Mouse (Mus musculus) heart, embryonic 14.5 days (tissue): ENCODE measurements around the gene Ptpn20. TPM values are rescaled to one million over a fixed set of nuclear protein-coding genes. Genes with fewer than 3 reads are reported as not detected.

ENCODE experiments used
- ATAC-seq: fragments of 200-750 bp; cut with Nextera tagmentation; 2 replicates; pipeline ENCODE4 v1.8.0; 2017; ENCODE audit warnings: low read depth, moderate TSS enrichment; ENCODE audit not compliant: insufficient number of reproducible peaks, insufficient read depth, low FRiP score
- H3K27ac ChIP-seq, 2 experiments: fragments of 200-500 bp in 1 of 2; fragments of 300-500 bp in 1 of 2; sonication (generic) in 1 of 2; replicated peaks in 1 of 2; 2 replicates each; pipeline ENCODE4 v1.5.1; 2012 to 2014; ENCODE audit warnings: low read depth in 2 of 2, low read length in 2 of 2, control low read depth in 1 of 2, mild to moderate bottlenecking in 1 of 2, mixed read lengths in 1 of 2; ENCODE audit not compliant: control insufficient read depth in 1 of 2, insufficient read depth in 1 of 2
- H3K27me3 ChIP-seq: fragments of 300-500 bp; sonication (generic); 2 replicates; pipeline ENCODE4 v1.6.1; 2014; ENCODE audit warnings: mild to moderate bottlenecking, low read length, control low read depth; ENCODE audit not compliant: control insufficient read depth, insufficient read depth
- H3K36me3 ChIP-seq: fragments of 300-500 bp; sonication (generic); 2 replicates; pipeline ENCODE4 v1.6.1; 2014; ENCODE audit warnings: mild to moderate bottlenecking, control low read depth, low read length, mixed read lengths; ENCODE audit not compliant: control insufficient read depth, insufficient read depth
- H3K4me1 ChIP-seq, 2 experiments: fragments of 200-500 bp in 1 of 2; fragments of 300-500 bp in 1 of 2; sonication (generic) in 1 of 2; 2 replicates each; pipeline ENCODE4 v1.6.1; 2012 to 2014; ENCODE audit warnings: low read length in 2 of 2, control low read depth in 1 of 2, mixed read lengths in 1 of 2; ENCODE audit not compliant: control insufficient read depth in 2 of 2, insufficient read depth in 2 of 2
- H3K4me2 ChIP-seq: fragments of 300-500 bp; sonication (generic); 2 replicates; pipeline ENCODE4 v1.6.1; 2014; ENCODE audit warnings: mild to moderate bottlenecking, low read length
- H3K4me3 ChIP-seq, 2 experiments: fragments of 200-500 bp in 1 of 2; fragments of 300-500 bp in 1 of 2; sonication (generic) in 1 of 2; 2 replicates each; pipeline ENCODE4 v1.5.1; 2012 to 2014; ENCODE audit warnings: low read length in 2 of 2, mild to moderate bottlenecking in 2 of 2, control low read depth in 1 of 2, low read depth in 1 of 2, moderate library complexity in 1 of 2; ENCODE audit not compliant: control insufficient read depth in 1 of 2, insufficient read depth in 1 of 2
- H3K9ac ChIP-seq: fragments of 300-500 bp; sonication (generic); 2 replicates; pipeline ENCODE4 v1.6.1; 2014; ENCODE audit warnings: mild to moderate bottlenecking, low read length
- H3K9me3 ChIP-seq: fragments of 300-500 bp; sonication (generic); 2 replicates; pipeline ENCODE4 v1.6.1; 2016; ENCODE audit warnings: low read length, control low read depth; ENCODE audit not compliant: control insufficient read depth
- WGBS: fragments of 180-500 bp; shearing (Covaris S2); extraction: QIAGEN DNeasy Blood & Tissue Kit; methylation state at CpG from one replicate; pipeline ENCODE4 v1.1.7; 2014; 5-methylcytosine and 5-hydroxymethylcytosine counted together
- polyA plus RNA-seq: library from polyadenylated mRNA; unstranded; fragments of >200 nt; fragmentation: Nextera tagmentation; extraction: Ambion mirVana; gene quantifications from 2 replicates; pipeline ENCODE4 v1.2.1, GENCODE M21; 2014

The Ptpn20 gene
- 0.09 and 0.16 TPM in 2 replicates for polyA plus RNA-seq

GRCm38 (mm10) chr14:33588951-33589350 lies at the start of gene Ptpn20:
Gene Ptpn20, plus strand, starts transcription at chr14:33589207.
- ATAC-seq, result no peak
- Histone ChIP-seq H3K9me3 (peaks cover 7% of the 10 kb centered on the region; the same call in 1 of the 2 replicates), H3K4me1 (no peaks in the 10 kb centered on the region), H3K4me2 (no peak within 1 kb of the TSS), H3K4me3 (no peak within 1 kb of the TSS), H3K9ac (no peak within 1 kb of the TSS), H3K27ac (no peak within 1 kb of the TSS), H3K27me3 (no peaks in the 10 kb centered on the region), H3K36me3 (no peaks in the 10 kb centered on the region)
- 47% methylated on average over 14 of the region's 14 CpGs for WGBS

DNA sequence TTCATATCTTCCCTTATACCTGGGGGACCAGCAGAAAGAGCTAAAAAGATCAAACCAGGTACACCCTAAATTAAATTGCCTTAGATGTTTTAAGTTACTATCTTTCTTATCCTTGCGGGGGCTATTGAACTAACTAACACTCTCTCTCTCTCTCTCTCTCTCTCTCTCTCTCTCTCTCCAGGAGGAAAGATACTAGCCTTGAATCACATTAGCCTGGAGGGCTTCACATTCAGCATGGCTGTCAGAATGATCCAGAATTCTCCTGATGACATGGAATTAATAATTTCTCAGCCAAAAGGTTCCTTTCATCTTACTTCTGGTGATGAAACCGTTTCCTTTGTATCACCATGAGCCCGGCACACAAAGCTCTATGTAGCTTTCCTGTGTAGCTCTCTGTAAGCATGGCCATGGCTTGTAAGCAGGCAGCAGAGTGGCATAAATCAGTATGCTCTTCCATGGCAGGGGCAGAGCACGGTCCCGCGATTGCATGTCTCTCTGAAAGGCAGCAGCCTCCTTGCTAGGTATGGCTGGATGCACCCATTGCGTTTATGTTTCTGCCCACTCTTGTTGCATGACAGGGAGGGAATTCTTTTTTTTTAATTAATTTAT lies 49.3 kb upstream of the Ptpn20 start:
- WGBS, result 80% methylated on average over 7 of the region's 7 CpGs
- Histone ChIP-seq H3K9me3 (no peaks in the 10 kb centered on the region), H3K36me3 (no peaks in the 10 kb centered on the region), H3K27ac (no peak overlapping the region), H3K4me1 (no peaks in the 10 kb centered on the region), H3K9ac (no peak overlapping the region), H3K4me2 (no peak overlapping the region), H3K27me3 (no peaks in the 10 kb centered on the region), H3K4me3 (no peak overlapping the region)
- ATAC-seq, result no peak

DNA sequence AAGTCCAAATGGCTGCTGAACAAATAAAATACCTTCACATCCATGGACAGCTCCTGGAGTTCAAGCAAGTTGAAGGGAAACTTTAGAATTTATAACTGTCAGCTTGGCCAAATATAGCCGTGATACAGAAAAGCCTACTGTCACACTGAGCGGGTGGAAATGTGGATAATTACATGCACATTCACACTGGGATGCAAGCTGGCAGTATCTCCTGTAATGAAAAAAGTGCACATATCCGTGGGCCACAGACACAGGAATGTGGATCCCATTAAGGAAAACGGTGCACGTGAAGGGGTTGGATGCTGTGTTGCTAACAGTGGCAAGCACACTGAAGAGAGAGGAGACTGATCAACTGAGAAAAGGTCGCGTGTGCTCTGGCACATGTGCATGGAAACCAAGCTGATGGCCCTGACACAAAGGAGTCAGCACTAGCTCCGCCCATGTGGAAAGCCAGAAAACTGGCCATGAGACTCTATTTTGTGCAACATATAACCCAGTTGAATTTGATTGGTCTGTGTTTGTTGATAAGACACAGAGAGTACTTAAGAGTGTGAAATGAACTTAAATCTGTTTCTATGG lies 43.4 kb upstream of the Ptpn20 start:
- no peak for ATAC-seq
- Histone ChIP-seq H3K9ac (no peak overlapping the region), H3K27me3 (no peaks in the 10 kb centered on the region), H3K4me2 (no peak overlapping the region), H3K4me1 (no peaks in the 10 kb centered on the region), H3K27ac (no peak overlapping the region), H3K4me3 (no peak overlapping the region), H3K36me3 (no peaks in the 10 kb centered on the region), H3K9me3 (no peaks in the 10 kb centered on the region)
- 78% methylated on average over 8 of the region's 8 CpGs for WGBS

DNA sequence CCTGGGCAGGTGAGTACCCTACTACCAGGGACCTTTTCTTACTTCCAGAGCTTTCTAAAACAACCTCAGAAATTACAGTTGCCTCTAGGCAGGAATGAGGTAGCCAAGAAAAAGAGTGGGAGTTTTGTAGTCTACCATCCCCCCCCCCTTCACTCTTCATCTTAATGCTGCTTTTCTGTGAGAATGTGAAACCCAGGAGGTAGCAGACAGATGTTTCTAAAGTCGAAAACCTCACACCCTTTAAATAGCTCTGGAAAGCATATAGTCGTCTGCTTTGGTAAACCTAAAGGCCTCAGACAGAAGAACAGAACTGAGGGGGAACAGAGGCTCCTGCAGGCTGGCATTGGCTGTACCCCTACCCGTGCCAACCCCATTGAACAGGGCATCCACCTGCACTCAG lies 40.4 kb upstream of the Ptpn20 start:
- H3K4me3 ChIP-seq, result no peak overlapping the region
- H3K9ac ChIP-seq, result no peak overlapping the region
- no peak for ATAC-seq
- no peaks in the 10 kb centered on the region for H3K36me3 ChIP-seq
- no peak overlapping the region for H3K4me2 ChIP-seq
- H3K27me3 ChIP-seq, result no peaks in the 10 kb centered on the region
- WGBS, result 50% methylated on average over 3 of the region's 3 CpGs
- no peak overlapping the region for H3K27ac ChIP-seq
- H3K4me1 ChIP-seq, result no peaks in the 10 kb centered on the region
- no peaks in the 10 kb centered on the region for H3K9me3 ChIP-seq

DNA sequence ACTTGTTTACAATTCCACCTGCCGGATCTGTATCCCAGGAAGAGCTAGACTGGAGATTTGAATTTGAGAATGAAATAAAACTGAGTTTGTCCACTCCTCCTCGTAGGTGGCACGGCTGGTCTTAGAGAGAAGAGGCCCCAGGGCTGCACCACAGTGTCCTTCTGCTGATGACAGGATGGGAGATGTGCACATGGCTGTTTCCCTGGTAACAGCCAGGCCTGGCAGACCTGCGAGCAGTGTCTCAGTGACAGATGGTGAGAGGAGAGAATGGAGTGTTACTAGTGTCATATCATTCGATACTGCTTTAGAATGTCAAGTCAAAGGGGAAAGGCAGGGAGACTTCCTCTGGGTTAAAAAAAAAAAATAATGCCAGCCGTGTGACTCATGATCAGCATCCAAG lies 39.2 kb upstream of the Ptpn20 start:
- 64% methylated on average over 6 of the region's 6 CpGs for WGBS
- Histone ChIP-seq H3K4me1 (no peaks in the 10 kb centered on the region), H3K4me2 (no peak overlapping the region), H3K27me3 (no peaks in the 10 kb centered on the region), H3K36me3 (no peaks in the 10 kb centered on the region), H3K4me3 (no peak overlapping the region), H3K9me3 (no peaks in the 10 kb centered on the region), H3K27ac (no peak overlapping the region), H3K9ac (no peak overlapping the region)
- ATAC-seq, result no peak

- Histone ChIP-seq H3K4me3 (no peak overlapping the region), H3K4me1 (no peaks in the 10 kb centered on the region), H3K27ac (no peak overlapping the region), H3K36me3 (no peaks in the 10 kb centered on the region), H3K27me3 (no peaks in the 10 kb centered on the region), H3K9ac (no peak overlapping the region), H3K9me3 (no peaks in the 10 kb centered on the region), H3K4me2 (no peak overlapping the region)
- whole genome bisulfite sequencing, result 53% methylated on average over 6 of the region's 6 CpGs
- ATAC-seq, result no peak
Observed at GRCm38 (mm10) chr14:33570737-33571136, 18.3 kb upstream of the Ptpn20 start.

DNA sequence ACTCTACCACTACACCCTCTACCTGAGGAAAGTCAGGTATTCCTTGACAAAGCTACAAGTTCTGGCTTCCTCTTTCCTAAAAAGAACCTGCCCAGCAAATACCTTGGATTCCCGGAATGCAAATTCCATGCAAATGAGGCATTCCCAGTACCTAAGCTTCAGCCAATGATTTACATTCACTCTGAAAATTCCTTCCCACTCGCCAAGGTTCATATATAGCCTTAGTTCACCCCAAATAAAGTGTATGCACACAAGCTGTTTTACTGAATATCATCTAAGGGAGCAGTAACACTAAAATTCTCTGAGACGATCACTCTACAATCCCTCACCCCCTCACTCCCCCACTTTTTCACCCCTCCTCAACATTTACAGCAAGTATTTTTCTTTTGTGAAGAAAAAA lies 15.4 kb upstream of the Ptpn20 start:
- Histone ChIP-seq H3K27me3 (no peaks in the 10 kb centered on the region), H3K36me3 (no peaks in the 10 kb centered on the region), H3K4me2 (no peak overlapping the region), H3K4me3 (no peak overlapping the region), H3K27ac (no peak overlapping the region), H3K9ac (no peak overlapping the region), H3K4me1 (no peaks in the 10 kb centered on the region), H3K9me3 (no peaks in the 10 kb centered on the region)
- ATAC-seq, result no peak
- WGBS, result 72% methylated on average over 3 of the region's 3 CpGs
